Mouse (Mus musculus): ENCODE results near the gene Ctnna2.

Ctnna2 gene

GRCm38 (mm10) chr6:77582568-77582967, 396.9 kb downstream of the Ctnna2 start:
- DNase-seq (ENCODE audit: low spot score in 2 of 2), result no peak

GRCm38 (mm10) chr6:77580926-77581325, 398.6 kb downstream of the Ctnna2 start:
- no peak for DNase-seq (ENCODE audit: low spot score in 2 of 2)

GRCm38 (mm10) chr6:77578612-77579011, 400.9 kb downstream of the Ctnna2 start:
- DNase-seq (ENCODE audit: low spot score in 2 of 2), result no peak

GRCm38 (mm10) chr6:77577585-77577984, 401.9 kb downstream of the Ctnna2 start:
- no peak for DNase-seq (ENCODE audit: low spot score in 2 of 2)

- peak; percentile 36 to 42 for DNase-seq (ENCODE audit: low spot score in 2 of 2)
Observed at GRCm38 (mm10) chr6:77572614-77573013, 406.9 kb downstream of the Ctnna2 start.

- DNase-seq (ENCODE audit: low spot score in 2 of 2), result no peak
Observed at GRCm38 (mm10) chr6:77569851-77570250, 409.6 kb downstream of the Ctnna2 start.

GRCm38 (mm10) chr6:77556181-77556580, 423.3 kb downstream of the Ctnna2 start:
- no peak for DNase-seq (ENCODE audit: low spot score in 2 of 2)

GRCm38 (mm10) chr6:77537055-77537807, 442.3 kb downstream of the Ctnna2 start:
- no peak for DNase-seq (ENCODE audit: low spot score in 2 of 2)

GRCm38 (mm10) chr6:77527636-77528035, 451.9 kb downstream of the Ctnna2 start:
- no peak for DNase-seq (ENCODE audit: low spot score in 2 of 2)

GRCm38 (mm10) chr6:77521836-77522235, 457.7 kb downstream of the Ctnna2 start:
- DNase-seq (ENCODE audit: low spot score in 2 of 2), result no peak

GRCm38 (mm10) chr6:77516515-77516914, 463.0 kb downstream of the Ctnna2 start:
- DNase-seq (ENCODE audit: low spot score in 2 of 2), result no peak

- DNase-seq (ENCODE audit: low spot score in 2 of 2), result no peak
Observed at GRCm38 (mm10) chr6:77511805-77512204, 467.7 kb downstream of the Ctnna2 start.

GRCm38 (mm10) chr6:77491721-77492120, 487.8 kb downstream of the Ctnna2 start:
- no peak for DNase-seq (ENCODE audit: low spot score in 2 of 2)

GRCm38 (mm10) chr6:77486658-77487057, 492.8 kb downstream of the Ctnna2 start:
- no peak for DNase-seq (ENCODE audit: low spot score in 2 of 2)

- no peak for DNase-seq (ENCODE audit: low spot score in 2 of 2)
Observed at GRCm38 (mm10) chr6:77482081-77482480, 497.4 kb downstream of the Ctnna2 start.

- DNase-seq (ENCODE audit: low spot score in 2 of 2), result peak; percentile 62 to 70
Observed at GRCm38 (mm10) chr6:77475354-77475753, 504.1 kb downstream of the Ctnna2 start.

- no peak for DNase-seq (ENCODE audit: low spot score in 2 of 2)
Observed at GRCm38 (mm10) chr6:77473256-77473655, 506.2 kb downstream of the Ctnna2 start.

GRCm38 (mm10) chr6:77468058-77468457, 511.4 kb downstream of the Ctnna2 start:
- DNase-seq (ENCODE audit: low spot score in 2 of 2), result no peak

GRCm38 (mm10) chr6:77462737-77463136, 516.8 kb downstream of the Ctnna2 start:
- DNase-seq (ENCODE audit: low spot score in 2 of 2), result no peak

- DNase-seq (ENCODE audit: low spot score in 2 of 2), result peak; percentile 26 to 45
Observed at GRCm38 (mm10) chr6:77457919-77458318, 521.6 kb downstream of the Ctnna2 start.

- DNase-seq (ENCODE audit: low spot score in 2 of 2), result no peak
Observed at GRCm38 (mm10) chr6:77446861-77447260, 532.6 kb downstream of the Ctnna2 start.

GRCm38 (mm10) chr6:77443906-77444305, 535.6 kb downstream of the Ctnna2 start:
- DNase-seq (ENCODE audit: low spot score in 2 of 2), result peak; percentile 60 to 63

GRCm38 (mm10) chr6:77441051-77441450, 538.4 kb downstream of the Ctnna2 start:
- no peak for DNase-seq (ENCODE audit: low spot score in 2 of 2)

GRCm38 (mm10) chr6:77430381-77430780, 549.1 kb downstream of the Ctnna2 start:
- DNase-seq (ENCODE audit: low spot score in 2 of 2), result no peak

Data from right cerebral cortex, postnatal 36 days (tissue).